Mouse (Mus musculus) hindbrain, embryonic 14.5 days (tissue): Measurements from ENCODE around the gene Abcc9. TPM values are rescaled to one million over a fixed set of nuclear protein-coding genes. Genes with fewer than 3 reads are reported as not detected.

ENCODE experiments used
- ATAC-seq: fragments of 200-750 bp; cut with Nextera tagmentation; 2 replicates; pipeline ENCODE4 v1.8.0; 2017; ENCODE audit warnings: moderate number of reproducible peaks, mild to moderate bottlenecking, moderate TSS enrichment, moderate library complexity; ENCODE audit not compliant: low FRiP score
- DNase-seq: peaks from one replicate; pipeline ENCODE4 v3.0.0-alpha.2; 2015; ENCODE audit warnings: low spot score
- H3K27ac ChIP-seq: fragments of 300-500 bp; sonication (generic); 2 replicates; pipeline ENCODE4 v1.5.1; 2014; ENCODE audit warnings: mild to moderate bottlenecking, moderate library complexity
- H3K27me3 ChIP-seq: fragments of 300-500 bp; sonication (generic); 2 replicates; pipeline ENCODE4 v1.6.1; 2014; ENCODE audit warnings: mild to moderate bottlenecking, low read length, mixed read lengths; ENCODE audit not compliant: control insufficient read depth, insufficient read depth
- H3K36me3 ChIP-seq: fragments of 300-500 bp; sonication (generic); replicated peaks from 2 replicates; pipeline ENCODE4 v1.6.1; 2014; ENCODE audit not compliant: control insufficient read depth, insufficient read depth
- H3K4me1 ChIP-seq: fragments of 300-500 bp; sonication (generic); replicated peaks from 2 replicates; pipeline ENCODE4 v1.6.1; 2014; ENCODE audit warnings: antibody characterized with exemption, low read length, mixed read lengths; ENCODE audit not compliant: control insufficient read depth, insufficient read depth
- H3K4me2 ChIP-seq: fragments of 300-500 bp; sonication (generic); replicated peaks from 2 replicates; pipeline ENCODE4 v1.6.1; 2014; ENCODE audit warnings: mild to moderate bottlenecking, moderate library complexity
- H3K4me3 ChIP-seq: fragments of 300-500 bp; sonication (generic); replicated peaks from 2 replicates; pipeline ENCODE4 v1.5.1; 2014; ENCODE audit warnings: mild to moderate bottlenecking, low read length
- H3K9ac ChIP-seq: fragments of 300-500 bp; sonication (generic); 2 replicates; pipeline ENCODE4 v1.6.1; 2014
- H3K9me3 ChIP-seq: fragments of 300-500 bp; sonication (generic); 2 replicates; pipeline ENCODE4 v1.6.1; 2016; ENCODE audit warnings: low read length; ENCODE audit not compliant: control insufficient read depth
- WGBS: fragments of 180-500 bp; shearing (Covaris S2); extraction: QIAGEN DNeasy Blood & Tissue Kit; methylation state at CpG from one replicate; pipeline ENCODE4 v1.1.7; 2014; 5-methylcytosine and 5-hydroxymethylcytosine counted together
- polyA plus RNA-seq: library from polyadenylated mRNA; unstranded; fragments of >200 nt; fragmentation: Nextera tagmentation; extraction: Ambion mirVana; gene quantifications from 2 replicates; pipeline ENCODE4 v1.2.1, GENCODE M21; 2014

Gene Abcc9
- polyA plus RNA-seq, 1 experiment from 2014 or later, result 4.9 TPM

- Histone ChIP-seq H3K9ac (no peak overlapping the region), H3K4me2 (no peak overlapping the region), H3K4me1 (no peaks in the 10 kb centered on the region), H3K9me3 (no peaks in the 10 kb centered on the region), H3K36me3 (no peaks in the 10 kb centered on the region), H3K4me3 (no peak overlapping the region), H3K27me3 (no peaks in the 10 kb centered on the region), H3K27ac (no peak overlapping the region)
- DNase-seq (no peak), ATAC-seq (no peak)
- WGBS, result 95% methylated on average over 1 of the region's 1 CpGs
Observed at GRCm38 (mm10) chr6:142652175-142652574, 49.9 kb downstream of the Abcc9 start.

- no peak overlapping the region for H3K4me3 ChIP-seq
- WGBS, result 76% methylated on average over 3 of the region's 3 CpGs
- H3K27ac ChIP-seq, result no peak overlapping the region
- H3K9me3 ChIP-seq, result no peaks in the 10 kb centered on the region
- H3K36me3 ChIP-seq, result no peaks in the 10 kb centered on the region
- H3K4me1 ChIP-seq, result no peaks in the 10 kb centered on the region
- ATAC-seq (no peak), DNase-seq (no peak)
- no peak overlapping the region for H3K9ac ChIP-seq
- H3K4me2 ChIP-seq, result no peak overlapping the region
- H3K27me3 ChIP-seq, result no peaks in the 10 kb centered on the region
Observed at GRCm38 (mm10) chr6:142649331-142649730, 52.8 kb downstream of the Abcc9 start.

GRCm38 (mm10) chr6:142645474-142645873 is 56.6 kb downstream of the Abcc9 start:
- Histone ChIP-seq H3K4me1 (no peaks in the 10 kb centered on the region), H3K4me2 (no peak overlapping the region), H3K27me3 (no peaks in the 10 kb centered on the region), H3K36me3 (no peaks in the 10 kb centered on the region), H3K9ac (no peak overlapping the region), H3K27ac (no peak overlapping the region), H3K9me3 (no peaks in the 10 kb centered on the region), H3K4me3 (no peak overlapping the region)
- DNase-seq, result no peak
- 85% methylated on average over 7 of the region's 7 CpGs for WGBS
- no peak for ATAC-seq

- H3K4me2 ChIP-seq, result no peak overlapping the region
- H3K36me3 ChIP-seq, result no peaks in the 10 kb centered on the region
- no peaks in the 10 kb centered on the region for H3K9me3 ChIP-seq
- no peak overlapping the region for H3K27ac ChIP-seq
- ATAC-seq (no peak), DNase-seq (no peak)
- H3K9ac ChIP-seq, result no peak overlapping the region
- H3K4me1 ChIP-seq, result no peaks in the 10 kb centered on the region
- no peak overlapping the region for H3K4me3 ChIP-seq
- no peaks in the 10 kb centered on the region for H3K27me3 ChIP-seq
- 84% methylated on average over 10 of the region's 10 CpGs for WGBS
Observed at GRCm38 (mm10) chr6:142639301-142639700, 62.8 kb downstream of the Abcc9 start.

- DNase-seq (no peak), ATAC-seq (no peak)
- H3K9ac ChIP-seq, result no peak overlapping the region
- H3K4me2 ChIP-seq, result no peak overlapping the region
- H3K4me1 ChIP-seq, result no peaks in the 10 kb centered on the region
- no peak overlapping the region for H3K27ac ChIP-seq
- no peaks in the 10 kb centered on the region for H3K36me3 ChIP-seq
- 85% methylated on average over 4 of the region's 4 CpGs for WGBS
- no peaks in the 10 kb centered on the region for H3K9me3 ChIP-seq
- H3K27me3 ChIP-seq, result no peaks in the 10 kb centered on the region
- no peak overlapping the region for H3K4me3 ChIP-seq
Observed at GRCm38 (mm10) chr6:142635654-142636053, 66.5 kb downstream of the Abcc9 start.

GRCm38 (mm10) chr6:142635185-142635583 is 66.9 kb downstream of the Abcc9 start:
- Histone ChIP-seq H3K36me3 (no peaks in the 10 kb centered on the region), H3K27ac (no peak overlapping the region), H3K4me2 (no peak overlapping the region), H3K4me3 (no peak overlapping the region), H3K27me3 (no peaks in the 10 kb centered on the region), H3K4me1 (no peaks in the 10 kb centered on the region), H3K9me3 (no peaks in the 10 kb centered on the region), H3K9ac (no peak overlapping the region)
- ATAC-seq, result no peak
- DNase-seq, result no peak

- no peak overlapping the region for H3K4me3 ChIP-seq
- ATAC-seq (no peak), DNase-seq (no peak)
- H3K9me3 ChIP-seq, result no peaks in the 10 kb centered on the region
- no peaks in the 10 kb centered on the region for H3K27me3 ChIP-seq
- no peaks in the 10 kb centered on the region for H3K36me3 ChIP-seq
- 80% methylated on average over 10 of the region's 10 CpGs for WGBS
- H3K9ac ChIP-seq, result no peak overlapping the region
- no peak overlapping the region for H3K4me2 ChIP-seq
- H3K4me1 ChIP-seq, result no peaks in the 10 kb centered on the region
- no peak overlapping the region for H3K27ac ChIP-seq
Observed at GRCm38 (mm10) chr6:142634530-142635184, 67.5 kb downstream of the Abcc9 start.

- Histone ChIP-seq H3K27ac (no peak overlapping the region), H3K9me3 (no peaks in the 10 kb centered on the region), H3K36me3 (no peaks in the 10 kb centered on the region), H3K9ac (no peak overlapping the region), H3K4me3 (no peak overlapping the region), H3K27me3 (no peaks in the 10 kb centered on the region), H3K4me2 (no peak overlapping the region), H3K4me1 (no peaks in the 10 kb centered on the region)
- WGBS, result 77% methylated on average over 6 of the region's 6 CpGs
- ATAC-seq, result no peak
- no peak for DNase-seq
Observed at GRCm38 (mm10) chr6:142623351-142623750, 78.8 kb downstream of the Abcc9 start.

- no peak for DNase-seq
- WGBS, result 46% methylated on average over 3 of the region's 3 CpGs
- Histone ChIP-seq H3K4me3 (no peak overlapping the region), H3K27ac (no peak overlapping the region), H3K36me3 (no peaks in the 10 kb centered on the region), H3K9ac (no peak overlapping the region), H3K4me1 (no peaks in the 10 kb centered on the region), H3K4me2 (no peak overlapping the region), H3K9me3 (no peaks in the 10 kb centered on the region), H3K27me3 (no peaks in the 10 kb centered on the region)
- ATAC-seq, result no peak
Observed at GRCm38 (mm10) chr6:142616659-142617058, 85.5 kb downstream of the Abcc9 start.

GRCm38 (mm10) chr6:142614324-142614723 is 87.8 kb downstream of the Abcc9 start:
- WGBS, result 70% methylated on average over 10 of the region's 10 CpGs
- no peaks in the 10 kb centered on the region for H3K9me3 ChIP-seq
- peak; percentile 27; the same call in 1 of the 2 replicates for ATAC-seq
- H3K9ac ChIP-seq, result no peak overlapping the region
- H3K4me2 ChIP-seq, result no peak overlapping the region
- H3K27me3 ChIP-seq, result no peaks in the 10 kb centered on the region
- H3K4me1 ChIP-seq, result no peaks in the 10 kb centered on the region
- H3K4me3 ChIP-seq, result no peak overlapping the region
- no peaks in the 10 kb centered on the region for H3K36me3 ChIP-seq
- no peak overlapping the region for H3K27ac ChIP-seq
- DNase-seq, result no peak
